Mouse (Mus musculus): Measurements from ENCODE around the gene Afp.

- TF ChIP-seq CTCF (IDR thresholded peaks at IDR 0.05; ENCODE audit: extremely low read depth, insufficient read depth, insufficient read length, insufficient replicate concordance) (no peak), POLR2A (IDR thresholded peaks at IDR 0.05; ENCODE audit: low read depth, low read length) (no peak)
Observed at GRCm38 (mm10) chr5:90460619-90461018, 29.9 kb upstream of the Afp start, which contains the start of gene Alb.
